ENCODE assay signal across 8 mouse cellular contexts in genomic region chr11:58168167-58168915, GRCm38 (mm10). TPM values are rescaled to one million over a fixed set of nuclear protein-coding genes. Genes with fewer than 3 reads are reported as not detected.
DNase-seq lines count a peak whose midpoint lies in the region; ATAC-seq and TF ChIP-seq lines count a peak whose summit lies in the region.

Gene Gemin5, minus strand, starts transcription at chr11:58168539.

- H3K4me2 ChIP-seq in heart, embryonic 11.5 days = peak within 1 kb of the TSS; percentile 87
- peak within 1 kb of the TSS; percentile 62 for H3K4me2 ChIP-seq in kidney, embryonic 16.5 days (replicated peaks; ENCODE audit: low read depth, low read length)

- H3K27me3 ChIP-seq in heart, embryonic 11.5 days (ENCODE audit: control insufficient read depth, insufficient read depth, low read length) = no peaks in the 10 kb centered on the region
- H3K27me3 ChIP-seq in kidney, embryonic 16.5 days (ENCODE audit: insufficient read depth, low read length) = no peaks in the 10 kb centered on the region
- H3K27me3 ChIP-seq in liver, adult 2 months (ENCODE audit: control insufficient read depth, insufficient read depth, low read length) = no peaks in the 10 kb centered on the region

- no peaks in the 10 kb centered on the region; the same call in 1 of the 2 replicates for H3K9me3 ChIP-seq in heart, embryonic 11.5 days (replicated peaks; ENCODE audit: control insufficient read depth, low read length)
- no peaks in the 10 kb centered on the region; the same call in 1 of the 2 replicates for H3K9me3 ChIP-seq in kidney, embryonic 16.5 days (ENCODE audit: low read length)

- peak; percentile 89 for DNase-seq in CD4-positive helper T cell, adult 2 months (ENCODE audit: low read depth, low spot score)
- peak; percentile 92 for DNase-seq in brain, embryonic 14.5 days (ENCODE audit: low read depth)
- DNase-seq in liver, adult 2 months (ENCODE audit: extremely low read depth, low read depth, low spot score) = peak; percentile 61
- DNase-seq in spleen, postnatal 36 days (ENCODE audit: low spot score in 2 of 2) = peak; percentile 74

- TF ChIP-seq POLR2A in brain, embryonic 14.5 days (IDR thresholded peaks at IDR 0.05; ENCODE audit: borderline replicate concordance, extremely low read depth, insufficient read depth, insufficient read length, poor library complexity, severe bottlenecking) = peak; percentile 32; the same call in 1 of the 2 replicates
- TF ChIP-seq POLR2A in liver, adult 2 months (IDR thresholded peaks at IDR 0.05; ENCODE audit: extremely low read depth, insufficient read depth, low read length) = peak; percentile 56; the same call in 1 of the 2 replicates

- peak within 1 kb of the TSS; percentile 64 for H3K27ac ChIP-seq in heart, embryonic 11.5 days (ENCODE audit: low read depth, low read length)
- H3K27ac ChIP-seq in kidney, embryonic 16.5 days (ENCODE audit: low read length) = peak within 1 kb of the TSS; percentile 75
- H3K27ac ChIP-seq in liver, adult 2 months (replicated peaks; ENCODE audit: insufficient read depth, low read depth, low read length) = peak within 1 kb of the TSS; percentile 61

- peak within 1 kb of the TSS; percentile 88 for H3K9ac ChIP-seq in heart, embryonic 11.5 days (ENCODE audit: low read depth, low read length)
- H3K9ac ChIP-seq in kidney, embryonic 16.5 days (replicated peaks; ENCODE audit: low read length) = peak within 1 kb of the TSS; percentile 84
- H3K9ac ChIP-seq in liver, adult 2 months (ENCODE audit: low read depth, low read length) = peak within 1 kb of the TSS; percentile 95

- peak; percentile 80 for ATAC-seq in erythroblast, adult 5-6 weeks (replicated peaks; ENCODE audit: low FRiP score, poor library complexity, severe bottlenecking)
- ATAC-seq in heart, embryonic 11.5 days (replicated peaks; ENCODE audit: insufficient number of reproducible peaks, low FRiP score, low TSS enrichment) = peak; percentile 85
- peak; percentile 83 for ATAC-seq in kidney, embryonic 16.5 days (ENCODE audit: low FRiP score, low TSS enrichment)
- peak; percentile 68 for ATAC-seq in monocyte, adult 5-6 weeks (replicated peaks; ENCODE audit: insufficient number of reproducible peaks, low FRiP score, low TSS enrichment, poor library complexity, severe bottlenecking)

- whole genome bisulfite sequencing in heart, embryonic 11.5 days (ENCODE audit: insufficient replicate concordance) = 2% methylated on average over 69 of the region's 71 CpGs
- under 1% methylated on average over 69 of the region's 71 CpGs for WGBS in kidney, embryonic 16.5 days
- WGBS in liver, adult 2 months = under 1% methylated on average over 71 of the region's 71 CpGs

- H3K4me3 ChIP-seq in heart, embryonic 11.5 days (ENCODE audit: low read depth, low read length) = peak within 1 kb of the TSS; percentile 97
- H3K4me3 ChIP-seq in kidney, embryonic 16.5 days (ENCODE audit: low read length) = peak within 1 kb of the TSS; percentile 90
- H3K4me3 ChIP-seq in liver, adult 2 months (ENCODE audit: insufficient read depth, low read depth, low read length) = peak within 1 kb of the TSS; percentile 93

- H3K36me3 ChIP-seq in heart, embryonic 11.5 days (ENCODE audit: control insufficient read depth, insufficient read depth, low read length) = peaks cover 28% of the 10 kb centered on the region
- peaks cover 27% of the 10 kb centered on the region for H3K36me3 ChIP-seq in kidney, embryonic 16.5 days (ENCODE audit: insufficient read depth, low read length)
- peaks cover 15% of the 10 kb centered on the region for H3K36me3 ChIP-seq in liver, adult 2 months (ENCODE audit: control insufficient read depth, insufficient read depth, low read length)

- H3K4me1 ChIP-seq in heart, embryonic 11.5 days (ENCODE audit: control insufficient read depth, insufficient read depth, low read length) = peaks cover 12% of the 10 kb centered on the region
- H3K4me1 ChIP-seq in kidney, embryonic 16.5 days (ENCODE audit: insufficient read depth, low read length) = peaks cover 21% of the 10 kb centered on the region
- H3K4me1 ChIP-seq in liver, adult 2 months (ENCODE audit: control insufficient read depth, insufficient read depth, low read length) = peaks cover 11% of the 10 kb centered on the region

- peaks cover 4% of the 10 kb centered on the region; the same call in 1 of the 2 replicates for H3K79me2 ChIP-seq in liver, adult 2 months (ENCODE audit: control insufficient read depth, insufficient read depth, low read length)

- no peak for TF ChIP-seq CTCF in brain, embryonic 14.5 days (IDR thresholded peaks at IDR 0.05; ENCODE audit: borderline replicate concordance, extremely low read depth, insufficient read depth, insufficient read length)
- no peak for TF ChIP-seq CTCF in liver, adult 2 months (IDR thresholded peaks at IDR 0.05; ENCODE audit: low read depth, low read length)

RNA-seq across cellular contexts. Expression of gene Gemin5, which starts in this region (rescaled TPM):
- polyA plus RNA-seq in brain, embryonic 14.5 days (2012; rRNA removed) = 12.2 and 15.6 TPM in 2 replicates
- 2.9 and 3.1 TPM in 2 replicates for total RNA-seq in erythroblast, adult 5-6 weeks (2015; ENCODE audit: low replicate concordance)
- 2.0 and 3.6 TPM in 2 replicates for total RNA-seq in erythroblast, adult 5-6 weeks (2017; ENCODE audit: low replicate concordance)
- 15.3 TPM in 2 replicates for polyA plus RNA-seq in heart, embryonic 11.5 days (2014; fragmentation: Nextera tagmentation; extraction: Ambion mirVana)
- 22.5 and 24.0 TPM in 2 replicates for polyA plus RNA-seq in kidney, embryonic 16.5 days (2015; fragmentation: Nextera tagmentation; extraction: Ambion mirVana)
- total RNA-seq in liver, adult 2 months (2014; rRNA removed) = 4.8 and 5.1 TPM in 2 replicates
- 2.5 and 3.5 TPM in 2 replicates for polyA plus RNA-seq in liver, adult 2 months (2012; rRNA removed)
- total RNA-seq in monocyte, adult 5-6 weeks (2017) = 7.1 to 12.0 TPM (median 7.2 TPM) in 3 replicates

Comparison
In these comparisons a context has a peak if more than half of its experiments do, and no peak if none do; other contexts are left out.
1. Peak in every context shown above with its lines: DNase-seq, ATAC-seq, H3K4me3 ChIP-seq and H3K27ac ChIP-seq.